Mouse (Mus musculus) olfactory bulb, adult 2 months (tissue): ENCODE measurements around the gene Gm20741.

Experiments
- CTCF ChIP-seq: fragments of 200-500 bp; IDR thresholded peaks from 2 replicates; pipeline ENCODE4 v1.5.1; 2012; ENCODE audit warnings: low read depth, mild to moderate bottlenecking, low read length, moderate library complexity; ENCODE audit not compliant: insufficient read depth
- POLR2A ChIP-seq: fragments of 200-500 bp; IDR thresholded peaks from 2 replicates; pipeline ENCODE4 v1.6.1; 2012; ENCODE audit warnings: mild to moderate bottlenecking, low read depth, low read length, moderate library complexity; ENCODE audit not compliant: insufficient read depth

DNA sequence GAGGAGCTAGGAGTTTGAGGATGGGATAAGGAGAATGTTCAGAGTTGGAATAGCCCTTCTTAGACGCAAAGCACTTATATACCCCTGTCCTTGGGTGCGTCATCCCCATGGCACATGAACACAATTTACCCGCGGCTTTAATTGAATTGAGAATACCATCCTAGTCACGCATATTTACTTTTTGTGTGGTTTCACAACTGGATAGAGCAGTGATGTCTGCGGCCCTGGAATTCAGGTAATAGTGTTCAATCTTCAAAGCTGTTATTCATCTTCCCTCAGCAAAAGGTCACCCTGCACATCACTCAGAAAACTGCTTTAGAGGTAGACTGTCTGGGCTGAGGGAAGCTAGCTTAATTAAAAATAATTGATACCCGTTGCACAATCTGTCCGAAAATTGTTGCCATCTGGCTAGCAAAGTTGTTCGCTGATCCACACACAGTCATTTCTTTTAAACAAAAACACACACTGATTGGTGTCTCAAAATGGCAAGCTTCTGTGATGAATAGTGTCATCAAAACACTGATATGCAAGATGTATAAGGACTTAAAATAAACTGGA, 14.2 kb upstream of the Gm20741 start, which contains the start of gene Krtap14:
- no peak for TF ChIP-seq CTCF
- TF ChIP-seq POLR2A, result no peak
